Mouse (Mus musculus): ENCODE data around the gene Gm49486. TPM values are rescaled to one million over a fixed set of nuclear protein-coding genes. Genes with fewer than 3 reads are reported as not detected.
"Not testable (repeated sequence)": the region's sequence is repeated elsewhere in the genome, so short reads cannot be mapped to it uniquely, and the experiment has no call there.

Gm49486 gene
- polyA plus RNA-seq, 1 experiment from 2014 or later: 0.93 TPM

DNA sequence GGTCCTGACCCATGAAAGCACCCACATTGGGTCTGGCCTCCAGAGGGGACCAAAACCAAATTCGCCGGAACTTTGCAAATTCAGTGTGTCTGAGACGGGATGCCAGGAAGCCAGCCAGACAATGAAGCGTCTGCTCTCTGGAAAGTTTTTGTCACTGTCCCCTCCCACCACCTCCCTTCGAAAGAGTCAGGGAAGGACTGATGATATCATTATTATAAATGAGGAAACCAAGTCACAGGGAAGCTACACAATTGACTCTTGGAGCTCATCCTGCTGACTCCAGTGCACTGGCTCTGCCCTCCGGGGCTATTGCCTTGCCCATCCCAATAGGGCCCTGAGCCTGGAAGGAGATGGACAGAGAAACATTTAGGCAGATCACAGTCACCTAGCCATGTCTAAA is 15.6 kb upstream of the Gm49486 start:
- Histone ChIP-seq H3K9me3 (ENCODE audit: control insufficient read depth, low read depth, low read length) (no peaks in the 10 kb centered on the region), H3K4me2 (replicated peaks; ENCODE audit: low read depth, low read length) (no peak overlapping the region), H3K4me1 (ENCODE audit: control insufficient read depth, insufficient read depth, low read length) (no peaks in the 10 kb centered on the region), H3K4me3 (ENCODE audit: low read depth, low read length) (no peak overlapping the region), H3K27ac (ENCODE audit: low read length) (no peak overlapping the region), H3K27me3 (ENCODE audit: control insufficient read depth, insufficient read depth, low read length) (no peaks in the 10 kb centered on the region), H3K9ac (replicated peaks; ENCODE audit: low read depth, low read length) (no peak overlapping the region), H3K36me3 (ENCODE audit: control insufficient read depth, insufficient read depth, low read length) (no peaks in the 10 kb centered on the region)
- no peak for ATAC-seq (ENCODE audit: insufficient number of reproducible peaks, insufficient read depth, low FRiP score, low read depth)
- WGBS: 73% methylated on average over 6 of the region's 6 CpGs

DNA sequence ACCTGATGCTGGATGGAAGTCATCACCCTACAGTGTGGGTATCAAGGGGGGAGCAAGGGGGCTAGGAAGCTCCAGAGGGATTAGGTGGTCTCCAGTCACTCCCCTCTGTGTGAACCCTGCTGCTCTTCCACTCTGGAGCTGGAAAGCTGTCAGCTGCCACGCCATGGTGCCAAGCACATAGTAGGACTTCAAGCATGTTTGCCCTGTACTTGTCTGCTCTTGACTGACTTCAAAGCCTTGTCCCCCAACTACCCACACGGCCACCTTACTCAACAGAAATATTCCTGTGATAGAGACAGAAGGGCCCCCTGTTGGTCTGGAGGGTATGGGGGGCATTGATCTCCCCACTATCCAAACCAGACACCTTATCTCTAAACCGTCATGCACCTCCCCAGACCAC is 13.0 kb upstream of the Gm49486 start:
- ATAC-seq (ENCODE audit: insufficient number of reproducible peaks, insufficient read depth, low FRiP score, low read depth): no peak
- no peaks in the 10 kb centered on the region for H3K4me1 ChIP-seq (ENCODE audit: control insufficient read depth, insufficient read depth, low read length)
- H3K36me3 ChIP-seq (ENCODE audit: control insufficient read depth, insufficient read depth, low read length): no peaks in the 10 kb centered on the region
- H3K4me2 ChIP-seq (replicated peaks; ENCODE audit: low read depth, low read length): no peak overlapping the region
- no peak overlapping the region for H3K4me3 ChIP-seq (ENCODE audit: low read depth, low read length)
- H3K27ac ChIP-seq (ENCODE audit: low read length): no peak overlapping the region
- no peaks in the 10 kb centered on the region for H3K27me3 ChIP-seq (ENCODE audit: control insufficient read depth, insufficient read depth, low read length)
- WGBS: 46% methylated on average over 3 of the region's 3 CpGs
- no peaks in the 10 kb centered on the region for H3K9me3 ChIP-seq (ENCODE audit: control insufficient read depth, low read depth, low read length)
- H3K9ac ChIP-seq (replicated peaks; ENCODE audit: low read depth, low read length): no peak overlapping the region

DNA sequence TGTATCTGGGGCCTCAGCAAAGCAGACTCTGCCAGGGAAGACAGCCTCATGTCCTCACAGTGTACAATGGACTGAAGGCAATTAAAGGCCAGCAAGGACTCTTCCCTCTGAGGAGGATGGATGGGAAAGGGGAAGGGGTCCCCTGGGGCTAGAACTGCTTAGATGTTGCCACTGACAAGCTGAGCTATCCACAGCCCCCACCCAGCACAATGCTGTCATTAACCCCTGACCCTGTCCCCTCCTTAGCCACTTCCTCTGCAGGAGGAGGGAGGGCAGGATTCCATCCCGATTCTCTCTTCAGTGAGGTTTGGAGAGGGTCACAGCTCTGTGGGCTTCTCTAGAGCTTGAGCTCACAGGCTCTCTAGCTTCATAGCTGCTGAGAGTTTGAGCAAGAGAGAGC is 9.6 kb upstream of the Gm49486 start:
- Histone ChIP-seq H3K27me3 (ENCODE audit: control insufficient read depth, insufficient read depth, low read length) (no peaks in the 10 kb centered on the region), H3K36me3 (ENCODE audit: control insufficient read depth, insufficient read depth, low read length) (no peaks in the 10 kb centered on the region), H3K4me2 (replicated peaks; ENCODE audit: low read depth, low read length) (no peak overlapping the region), H3K9me3 (ENCODE audit: control insufficient read depth, low read depth, low read length) (no peaks in the 10 kb centered on the region), H3K27ac (ENCODE audit: low read length) (no peak overlapping the region), H3K4me3 (ENCODE audit: low read depth, low read length) (no peak overlapping the region), H3K4me1 (ENCODE audit: control insufficient read depth, insufficient read depth, low read length) (no peaks in the 10 kb centered on the region), H3K9ac (replicated peaks; ENCODE audit: low read depth, low read length) (no peak overlapping the region)
- no peak for ATAC-seq (ENCODE audit: insufficient number of reproducible peaks, insufficient read depth, low FRiP score, low read depth)
- 8% methylated on average over 1 of the region's 1 CpGs for WGBS

DNA sequence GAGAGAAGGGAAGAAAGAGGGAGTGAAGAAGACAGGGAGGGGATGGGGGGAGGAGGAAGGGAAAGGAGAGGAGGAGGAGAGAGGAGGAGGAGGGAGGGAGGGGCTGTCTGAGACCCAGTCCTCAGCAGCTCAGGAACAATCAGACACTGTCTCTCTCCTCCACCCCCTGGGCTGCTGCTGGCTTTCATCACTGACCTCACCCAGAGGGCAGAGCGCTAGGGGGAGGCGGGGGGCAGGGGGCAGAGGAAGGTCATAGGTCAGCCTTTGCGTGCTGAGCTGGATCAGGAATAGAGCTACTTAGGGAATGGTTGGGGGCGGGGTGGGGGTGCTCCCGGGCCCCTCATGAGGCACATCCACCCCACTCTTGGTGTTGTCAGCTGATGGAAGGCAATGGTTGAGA is 5.5 kb upstream of the Gm49486 start:
- no peak overlapping the region for H3K27ac ChIP-seq (ENCODE audit: low read length)
- WGBS: 15% methylated on average over 5 of the region's 5 CpGs

DNA sequence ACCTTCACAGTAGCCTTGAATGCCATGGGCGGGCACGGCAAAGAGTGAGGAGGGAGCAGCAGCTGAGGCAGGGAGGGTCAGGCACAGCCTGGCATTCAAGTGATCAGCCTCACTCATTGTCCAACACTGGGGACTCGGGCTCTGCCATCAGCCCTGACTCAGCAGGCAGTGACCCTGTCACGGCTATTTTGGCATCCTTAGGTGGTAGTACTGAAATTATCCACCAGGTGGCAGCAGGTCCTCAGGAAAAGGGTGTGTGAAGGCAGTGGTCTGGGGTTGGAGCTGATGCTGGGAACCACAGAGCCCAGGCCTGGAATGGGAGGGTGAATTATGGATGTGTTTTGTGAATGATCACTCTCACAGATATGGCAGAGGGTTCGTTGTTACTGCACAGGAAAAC is 4.5 kb upstream of the Gm49486 start:
- Histone ChIP-seq H3K4me3 (ENCODE audit: low read depth, low read length) (no peak overlapping the region), H3K9me3 (ENCODE audit: control insufficient read depth, low read depth, low read length) (no peaks in the 10 kb centered on the region), H3K27ac (ENCODE audit: low read length) (no peak overlapping the region), H3K4me2 (replicated peaks; ENCODE audit: low read depth, low read length) (no peak overlapping the region), H3K4me1 (ENCODE audit: control insufficient read depth, insufficient read depth, low read length) (peaks cover 1% of the 10 kb centered on the region; the same call in 1 of the 2 replicates), H3K9ac (replicated peaks; ENCODE audit: low read depth, low read length) (no peak overlapping the region), H3K27me3 (ENCODE audit: control insufficient read depth, insufficient read depth, low read length) (no peaks in the 10 kb centered on the region), H3K36me3 (ENCODE audit: control insufficient read depth, insufficient read depth, low read length) (no peaks in the 10 kb centered on the region)
- 16% methylated on average over 5 of the region's 5 CpGs for WGBS
- ATAC-seq (ENCODE audit: insufficient number of reproducible peaks, insufficient read depth, low FRiP score, low read depth): peak; percentile 60; the same call in 1 of the 2 replicates

More for the DNA sequence above, 5.5 kb upstream of the Gm49486 start:
- Histone ChIP-seq H3K27me3 (ENCODE audit: control insufficient read depth, insufficient read depth, low read length) (no peaks in the 10 kb centered on the region), H3K36me3 (ENCODE audit: control insufficient read depth, insufficient read depth, low read length) (no peaks in the 10 kb centered on the region), H3K9me3 (ENCODE audit: control insufficient read depth, low read depth, low read length) (no peaks in the 10 kb centered on the region), H3K4me3 (ENCODE audit: low read depth, low read length) (no peak overlapping the region), H3K4me2 (replicated peaks; ENCODE audit: low read depth, low read length) (no peak overlapping the region), H3K9ac (replicated peaks; ENCODE audit: low read depth, low read length) (no peak overlapping the region), H3K4me1 (ENCODE audit: control insufficient read depth, insufficient read depth, low read length) (no peaks in the 10 kb centered on the region)
- no peak for ATAC-seq (ENCODE audit: insufficient number of reproducible peaks, insufficient read depth, low FRiP score, low read depth)

DNA sequence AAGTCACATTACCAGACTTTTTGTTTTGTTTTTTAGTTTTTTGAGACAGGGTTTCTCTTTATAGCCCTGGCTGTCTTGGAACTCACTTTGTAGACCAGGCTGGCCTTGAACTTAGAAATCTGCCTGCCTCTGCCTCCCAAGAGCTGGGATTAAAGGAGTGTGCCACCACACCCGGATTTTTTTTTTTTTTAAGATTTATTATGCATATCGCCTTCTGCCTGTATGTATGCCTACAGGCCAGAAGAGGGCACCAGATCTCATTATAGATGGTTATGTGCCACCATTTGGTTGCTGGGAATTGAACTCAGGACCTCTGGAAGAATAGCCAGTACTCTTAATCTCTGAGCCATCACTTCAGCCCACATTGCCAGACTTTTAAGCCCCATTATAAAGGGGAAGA is 3.4 kb upstream of the Gm49486 start:
- H3K4me3 ChIP-seq (ENCODE audit: low read depth, low read length); H3K9ac ChIP-seq (replicated peaks; ENCODE audit: low read depth, low read length); H3K4me2 ChIP-seq (replicated peaks; ENCODE audit: low read depth, low read length); H3K36me3 ChIP-seq (ENCODE audit: control insufficient read depth, insufficient read depth, low read length); ATAC-seq (ENCODE audit: insufficient number of reproducible peaks, insufficient read depth, low FRiP score, low read depth); H3K27ac ChIP-seq (ENCODE audit: low read length); H3K9me3 ChIP-seq (ENCODE audit: control insufficient read depth, low read depth, low read length); H3K27me3 ChIP-seq (ENCODE audit: control insufficient read depth, insufficient read depth, low read length); H3K4me1 ChIP-seq (ENCODE audit: control insufficient read depth, insufficient read depth, low read length): not testable (repeated sequence)
- 55% methylated on average over 2 of the region's 2 CpGs for WGBS

DNA sequence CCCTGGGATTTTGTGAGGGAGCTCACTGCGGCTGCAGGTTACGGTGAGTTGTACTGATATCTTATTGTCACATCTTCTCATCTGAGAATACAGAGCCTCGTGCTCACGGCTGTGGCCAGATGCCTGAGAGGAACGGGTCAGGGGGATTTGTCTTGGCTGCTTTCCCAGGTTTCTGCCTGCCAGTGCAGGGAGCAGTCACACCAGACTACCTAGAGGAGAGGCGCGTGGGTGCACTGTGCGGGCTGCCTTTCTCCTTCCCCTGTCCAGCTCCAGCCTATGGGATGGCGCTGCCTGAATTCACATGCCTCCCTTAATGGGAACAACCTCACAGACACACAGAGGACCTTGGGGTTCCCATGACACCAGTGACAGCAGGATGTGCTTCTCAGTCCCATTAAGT is 6.1 kb downstream of the Gm49486 start:
- Histone ChIP-seq H3K9me3 (ENCODE audit: control insufficient read depth, low read depth, low read length) (no peaks in the 10 kb centered on the region), H3K36me3 (ENCODE audit: control insufficient read depth, insufficient read depth, low read length) (peaks cover 24% of the 10 kb centered on the region), H3K4me2 (replicated peaks; ENCODE audit: low read depth, low read length) (no peak overlapping the region), H3K9ac (replicated peaks; ENCODE audit: low read depth, low read length) (no peak overlapping the region), H3K27me3 (ENCODE audit: control insufficient read depth, insufficient read depth, low read length) (no peaks in the 10 kb centered on the region), H3K4me1 (ENCODE audit: control insufficient read depth, insufficient read depth, low read length) (no peaks in the 10 kb centered on the region), H3K4me3 (ENCODE audit: low read depth, low read length) (no peak overlapping the region), H3K27ac (ENCODE audit: low read length) (no peak overlapping the region)
- ATAC-seq (ENCODE audit: insufficient number of reproducible peaks, insufficient read depth, low FRiP score, low read depth): no peak
- 80% methylated on average over 9 of the region's 9 CpGs for WGBS

DNA sequence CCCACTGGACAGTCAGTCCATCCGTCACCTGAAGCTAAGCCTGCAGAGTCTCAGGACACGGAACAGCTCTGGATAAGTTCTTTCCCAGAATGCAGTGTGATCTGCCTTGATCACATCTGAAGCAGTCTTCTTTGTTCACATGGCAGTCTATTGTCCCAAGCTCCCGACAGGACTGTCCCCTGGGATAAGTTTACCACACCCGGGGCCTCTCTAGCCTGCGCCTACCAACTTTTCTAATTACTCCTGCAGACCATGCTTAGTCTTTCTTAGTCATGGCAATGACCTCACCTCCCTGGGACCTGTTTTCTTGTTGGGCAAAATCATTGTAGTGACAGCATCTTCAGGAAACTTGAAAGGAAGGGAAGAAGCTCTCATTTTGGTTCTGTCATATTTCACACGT is 8.8 kb downstream of the Gm49486 start:
- Histone ChIP-seq H3K9me3 (ENCODE audit: control insufficient read depth, low read depth, low read length) (no peaks in the 10 kb centered on the region), H3K4me1 (ENCODE audit: control insufficient read depth, insufficient read depth, low read length) (no peaks in the 10 kb centered on the region), H3K4me3 (ENCODE audit: low read depth, low read length) (no peak overlapping the region), H3K27me3 (ENCODE audit: control insufficient read depth, insufficient read depth, low read length) (no peaks in the 10 kb centered on the region), H3K9ac (replicated peaks; ENCODE audit: low read depth, low read length) (no peak overlapping the region), H3K4me2 (replicated peaks; ENCODE audit: low read depth, low read length) (no peak overlapping the region), H3K36me3 (ENCODE audit: control insufficient read depth, insufficient read depth, low read length) (peaks cover 35% of the 10 kb centered on the region), H3K27ac (ENCODE audit: low read length) (no peak overlapping the region)
- 81% methylated on average over 6 of the region's 6 CpGs for WGBS
- ATAC-seq (ENCODE audit: insufficient number of reproducible peaks, insufficient read depth, low FRiP score, low read depth): no peak

DNA sequence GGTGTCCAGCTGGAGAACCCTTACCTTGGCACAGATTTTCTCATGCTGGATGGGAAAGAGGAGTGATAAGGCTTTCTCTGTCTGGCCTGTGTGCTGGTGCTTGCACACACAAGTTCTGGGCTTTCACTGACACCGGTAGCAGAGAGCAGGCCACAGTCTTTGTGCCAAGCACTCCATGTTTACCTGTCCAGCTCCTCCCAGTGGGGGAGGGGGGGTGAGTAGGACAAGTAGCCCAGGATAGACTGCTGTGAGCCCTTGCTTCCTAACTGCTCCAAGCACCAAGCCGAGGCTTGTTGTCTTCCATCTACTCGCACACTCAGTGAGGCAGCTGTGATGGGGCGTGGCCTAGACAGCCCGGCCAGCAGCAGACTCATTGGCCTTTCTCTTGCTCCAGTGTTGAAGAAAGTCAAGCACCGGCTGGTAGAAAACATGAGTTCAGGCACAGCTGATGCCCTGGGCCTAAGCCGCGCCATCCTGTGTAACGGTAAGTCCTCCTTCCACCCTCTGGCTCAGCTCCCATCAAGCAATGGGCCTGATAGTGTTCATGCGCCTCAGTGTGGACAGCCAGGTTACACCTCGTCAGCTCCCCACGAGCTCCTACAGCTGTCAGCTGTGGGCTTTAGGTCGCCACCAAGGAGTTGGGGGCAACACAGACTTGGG is 13.5 kb downstream of the Gm49486 start:
- Histone ChIP-seq H3K4me1 (ENCODE audit: control insufficient read depth, insufficient read depth, low read length) (no peaks in the 10 kb centered on the region), H3K9ac (replicated peaks; ENCODE audit: low read depth, low read length) (no peak overlapping the region), H3K4me2 (replicated peaks; ENCODE audit: low read depth, low read length) (no peak overlapping the region), H3K9me3 (ENCODE audit: control insufficient read depth, low read depth, low read length) (no peaks in the 10 kb centered on the region), H3K27ac (ENCODE audit: low read length) (no peak overlapping the region), H3K4me3 (ENCODE audit: low read depth, low read length) (no peak overlapping the region), H3K36me3 (ENCODE audit: control insufficient read depth, insufficient read depth, low read length) (peaks cover 41% of the 10 kb centered on the region), H3K27me3 (ENCODE audit: control insufficient read depth, insufficient read depth, low read length) (no peaks in the 10 kb centered on the region)
- 69% methylated on average over 13 of the region's 13 CpGs for whole genome bisulfite sequencing
- ATAC-seq (ENCODE audit: insufficient number of reproducible peaks, insufficient read depth, low FRiP score, low read depth): peak; percentile 10; the same call in 1 of the 2 replicates
